Comparison of ENCODE assay signal across 8 mouse cellular contexts in the genomic region with DNA sequence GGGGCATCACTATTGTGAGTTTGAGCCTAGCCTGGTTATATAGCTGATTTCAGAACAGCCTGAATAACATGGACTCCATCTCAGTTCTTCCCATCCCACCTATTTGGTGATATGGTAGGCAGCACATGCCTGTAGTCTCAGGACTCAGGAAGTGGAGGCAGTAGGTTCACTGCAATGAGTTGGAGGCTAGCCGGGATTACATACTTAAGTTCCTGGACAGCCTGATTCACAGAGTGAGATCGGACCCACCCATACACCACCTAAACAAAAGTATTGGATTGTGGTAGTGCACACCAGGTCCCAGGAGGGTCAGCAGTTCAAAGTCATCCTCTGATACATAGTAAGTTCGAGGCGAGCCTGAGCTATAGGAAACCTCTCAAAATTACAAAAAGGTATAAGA. TPM values are rescaled to one million over a fixed set of nuclear protein-coding genes. Genes with fewer than 3 reads are reported as not detected.
DNase-seq lines count a peak whose midpoint lies in the region; ATAC-seq and TF ChIP-seq lines count a peak whose summit lies in the region.

No protein-coding gene starts in this region.

- no peaks in the 10 kb centered on the region for H3K27me3 ChIP-seq in hindbrain, embryonic 16.5 days (replicated peaks; ENCODE audit: control insufficient read depth, insufficient read depth, low read length)
- no peaks in the 10 kb centered on the region for H3K27me3 ChIP-seq in midbrain, embryonic 16.5 days (ENCODE audit: control insufficient read depth, insufficient read depth, low read depth, low read length)

- no peak for DNase-seq in lung, adult 2 months
- DNase-seq in lung, postnatal 10 days = no peak
- peak; percentile 36 for DNase-seq in brain, adult 2 months (ENCODE audit: low read depth, low spot score)
- DNase-seq in layer of hippocampus, adult 9-11 months = no peak
- DNase-seq in spleen, postnatal 36 days (ENCODE audit: low spot score in 2 of 2) = no peak
- DNase-seq in lung, adult 18-20 months = no peak

- no peaks in the 10 kb centered on the region for H3K9me3 ChIP-seq in hindbrain, embryonic 16.5 days (ENCODE audit: control insufficient read depth, low read length)
- no peaks in the 10 kb centered on the region for H3K9me3 ChIP-seq in midbrain, embryonic 16.5 days (replicated peaks; ENCODE audit: control insufficient read depth, low read length, poor library complexity, severe bottlenecking)

- H3K36me3 ChIP-seq in hindbrain, embryonic 16.5 days (ENCODE audit: control insufficient read depth, insufficient read depth, low read length) = peaks cover 19% of the 10 kb centered on the region
- peaks cover 21% of the 10 kb centered on the region for H3K36me3 ChIP-seq in midbrain, embryonic 16.5 days (ENCODE audit: control insufficient read depth, insufficient read depth, low read length)

- no peak for TF ChIP-seq POLR2A in lung, adult 2 months (IDR thresholded peaks at IDR 0.05; ENCODE audit: borderline replicate concordance, extremely low read depth, low read depth, low read length)

- 0 out of 2 replicates have a peak, but pooled peaks have one; percentile 1 for ATAC-seq in hindbrain, embryonic 16.5 days
- 0 out of 2 replicates have a peak, but pooled peaks have one; percentile 15 for ATAC-seq in midbrain, embryonic 16.5 days

- H3K4me3 ChIP-seq in lung, adult 2 months (replicated peaks; ENCODE audit: extremely low read depth, low read depth, low read length) = peak overlapping the region; percentile 77
- peak overlapping the region; percentile 79 for H3K4me3 ChIP-seq in hindbrain, embryonic 16.5 days (ENCODE audit: low read length)
- peak overlapping the region; percentile 93 for H3K4me3 ChIP-seq in midbrain, embryonic 16.5 days (ENCODE audit: low read depth, low read length)

- H3K27ac ChIP-seq in hindbrain, embryonic 16.5 days (ENCODE audit: low read depth, low read length) = no peak overlapping the region
- no peak overlapping the region for H3K27ac ChIP-seq in midbrain, embryonic 16.5 days (ENCODE audit: low read length)

- H3K9ac ChIP-seq in hindbrain, embryonic 16.5 days (ENCODE audit: low read depth, low read length) = peak overlapping the region; percentile 86
- peak overlapping the region; percentile 91 for H3K9ac ChIP-seq in midbrain, embryonic 16.5 days (ENCODE audit: low read depth, low read length)

- H3K4me2 ChIP-seq in hindbrain, embryonic 16.5 days (ENCODE audit: low read length) = peak overlapping the region; percentile 75
- H3K4me2 ChIP-seq in midbrain, embryonic 16.5 days (ENCODE audit: low read length) = peak overlapping the region; percentile 85

- WGBS in lung, adult 2 months = 4% methylated on average over 4 of the region's 4 CpGs
- WGBS in hindbrain, embryonic 16.5 days = 15% methylated on average over 4 of the region's 4 CpGs
- WGBS in midbrain, embryonic 16.5 days = 15% methylated on average over 4 of the region's 4 CpGs

- peaks cover 5% of the 10 kb centered on the region; the same call in 1 of the 2 replicates for H3K4me1 ChIP-seq in lung, adult 2 months (ENCODE audit: control insufficient read depth, insufficient read depth, low read length)
- peaks cover 19% of the 10 kb centered on the region for H3K4me1 ChIP-seq in hindbrain, embryonic 16.5 days (ENCODE audit: control insufficient read depth, insufficient read depth, low read depth, low read length)
- peaks cover 16% of the 10 kb centered on the region for H3K4me1 ChIP-seq in midbrain, embryonic 16.5 days (ENCODE audit: control insufficient read depth, insufficient read depth, low read length)

- TF ChIP-seq CTCF in lung, adult 2 months (IDR thresholded peaks at IDR 0.05; ENCODE audit: insufficient read depth, low read length) = no peak

RNA-seq across cellular contexts. Expression of a gene that starts 0.3 kb away (rescaled TPM):
- polyA plus RNA-seq in lung, adult 2 months (2012; rRNA removed) = 0.17 and 0.37 TPM in 2 replicates
- 1.3 and 2.2 TPM in 2 replicates for polyA plus RNA-seq in hindbrain, embryonic 16.5 days (2015; fragmentation: Nextera tagmentation; extraction: Ambion mirVana)
- polyA plus RNA-seq in midbrain, embryonic 16.5 days (2015; fragmentation: Nextera tagmentation; extraction: Ambion mirVana) = 1.8 and 1.9 TPM in 2 replicates

RNA-seq across cellular contexts. Expression of a gene that starts 0.8 kb away (rescaled TPM):
- 43.1 and 46.7 TPM in 2 replicates for polyA plus RNA-seq in lung, adult 2 months (2012; rRNA removed)
- 75.2 and 80.8 TPM in 2 replicates for polyA plus RNA-seq in hindbrain, embryonic 16.5 days (2015; fragmentation: Nextera tagmentation; extraction: Ambion mirVana)
- polyA plus RNA-seq in midbrain, embryonic 16.5 days (2015; fragmentation: Nextera tagmentation; extraction: Ambion mirVana) = 59.9 and 73.0 TPM in 2 replicates

RNA-seq across cellular contexts. Expression of a gene that starts 5.7 kb away (rescaled TPM):
- not detected in 2 replicates for polyA plus RNA-seq in lung, adult 2 months (2012; rRNA removed)
- polyA plus RNA-seq in hindbrain, embryonic 16.5 days (2015; fragmentation: Nextera tagmentation; extraction: Ambion mirVana) = 1.5 and 2.1 TPM in 2 replicates
- polyA plus RNA-seq in midbrain, embryonic 16.5 days (2015; fragmentation: Nextera tagmentation; extraction: Ambion mirVana) = 0.78 and 1.6 TPM in 2 replicates

RNA-seq across cellular contexts. Expression of a gene that starts 19.2 kb away (rescaled TPM):
- polyA plus RNA-seq in lung, adult 2 months (2012; rRNA removed) = 3.0 and 9.7 TPM in 2 replicates
- 1.3 TPM in 2 replicates for polyA plus RNA-seq in hindbrain, embryonic 16.5 days (2015; fragmentation: Nextera tagmentation; extraction: Ambion mirVana)
- 1.6 and 1.9 TPM in 2 replicates for polyA plus RNA-seq in midbrain, embryonic 16.5 days (2015; fragmentation: Nextera tagmentation; extraction: Ambion mirVana)

RNA-seq across cellular contexts. Expression of a gene that starts 19.2 kb away (rescaled TPM):
- 61.9 and 63.4 TPM in 2 replicates for polyA plus RNA-seq in lung, adult 2 months (2012; rRNA removed)
- 25.9 and 35.9 TPM in 2 replicates for polyA plus RNA-seq in hindbrain, embryonic 16.5 days (2015; fragmentation: Nextera tagmentation; extraction: Ambion mirVana)
- polyA plus RNA-seq in midbrain, embryonic 16.5 days (2015; fragmentation: Nextera tagmentation; extraction: Ambion mirVana) = 28.9 and 30.4 TPM in 2 replicates
